Mouse (Mus musculus) mature B cell (primary cell): Measurements from ENCODE around the gene Cpped1.

Experiments
- in situ Hi-C: fragments of 300-500 bp; cut with MboI; formaldehyde crosslinking; loops from 2 replicates; pipeline ENCODE4 v1.14.3; 2019

Cpped1 gene

GRCm38 (mm10) chr16:11774321-11774720 is 134.9 kb downstream of the Cpped1 start:
- in situ Hi-C loops, result no loop called here

GRCm38 (mm10) chr16:11772318-11772717 is 136.9 kb downstream of the Cpped1 start:
- in situ Hi-C loops, result no loop called here

DNA sequence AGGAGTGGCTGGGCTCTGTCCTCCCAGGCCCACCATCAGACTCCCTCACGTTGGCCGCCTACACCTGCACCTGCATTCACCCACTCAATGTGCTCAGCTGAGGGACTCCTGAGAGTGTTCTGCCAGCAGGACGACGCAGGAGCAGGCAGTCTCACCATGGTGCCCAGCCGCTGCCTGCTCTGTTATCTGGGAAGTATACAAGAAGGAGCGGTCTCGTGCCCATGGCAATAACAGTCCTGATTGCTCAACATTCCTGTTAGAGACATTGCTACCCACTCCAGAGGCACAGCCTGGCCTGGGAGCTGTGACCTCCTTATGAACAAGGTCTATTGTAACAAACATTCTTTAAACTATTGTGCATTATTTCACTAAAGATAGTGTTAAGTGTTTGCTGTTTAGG is 151.3 kb downstream of the Cpped1 start:
- in situ Hi-C loops, result no loop called here

DNA sequence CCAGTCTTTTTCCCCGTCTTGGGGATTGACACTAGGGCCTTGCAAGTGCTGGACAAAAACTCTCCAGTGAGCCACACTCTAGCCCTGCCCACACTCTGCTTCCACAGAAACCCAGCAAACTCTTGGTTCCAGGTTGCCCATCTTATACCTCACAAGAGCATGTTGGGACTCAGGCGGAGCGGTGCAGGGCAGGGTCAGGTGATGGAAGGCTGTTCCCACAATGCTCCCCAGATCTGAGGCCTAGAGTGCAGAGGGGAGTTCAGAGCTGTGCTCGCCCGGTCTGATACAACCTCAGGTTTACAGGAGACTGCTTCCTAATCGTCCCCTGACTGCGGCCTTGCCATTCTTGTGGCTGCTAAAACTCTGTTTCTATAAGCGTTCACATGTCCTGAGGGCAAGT is 151.8 kb downstream of the Cpped1 start:
- in situ Hi-C loops, result no loop called here

GRCm38 (mm10) chr16:11756598-11757245 is 152.5 kb downstream of the Cpped1 start:
- in situ Hi-C loops, result no loop called here

- in situ Hi-C loops, result no loop called here
Measured at GRCm38 (mm10) chr16:11755281-11756066, 153.8 kb downstream of the Cpped1 start.

DNA sequence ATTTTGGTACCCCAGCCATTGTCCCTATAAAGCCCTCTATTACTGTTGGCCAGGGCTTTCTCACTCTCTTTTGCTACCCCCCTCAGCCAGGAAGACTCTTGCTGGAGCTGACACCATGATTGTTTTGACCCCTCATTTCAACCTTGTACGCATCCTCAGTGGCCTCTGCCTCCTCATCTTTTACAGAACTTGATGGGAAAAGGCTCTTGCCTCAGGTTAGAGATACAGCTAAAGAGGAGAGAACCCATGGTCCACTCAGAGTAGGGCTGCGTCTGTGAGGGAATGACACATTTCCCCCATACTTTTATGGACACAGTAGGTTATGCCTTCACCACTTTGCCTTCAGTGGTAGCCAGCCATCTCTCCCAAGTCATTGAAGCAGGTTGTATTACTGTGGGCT is 155.1 kb downstream of the Cpped1 start:
- in situ Hi-C loops, result no loop called here
